Mouse (Mus musculus) ES-Bruce4 (cell line): ENCODE measurements around the gene Hist1h4n. TPM values are rescaled to one million over a fixed set of nuclear protein-coding genes. Genes with fewer than 3 reads are reported as not detected.
"Not testable (repeated sequence)": the region's sequence is repeated elsewhere in the genome, so short reads cannot be mapped to it uniquely, and the experiment has no call there.

ENCODE experiments used
- H3K27ac ChIP-seq: 2 replicates; pipeline ENCODE4 v1.5.1; 2012; ENCODE audit warnings: low read length, inconsistent platforms; ENCODE audit not compliant: insufficient read depth
- H3K27me3 ChIP-seq: 2 replicates; pipeline ENCODE4 v1.6.1; 2012; ENCODE audit warnings: mild to moderate bottlenecking, low read length, inconsistent platforms; ENCODE audit not compliant: control insufficient read depth, poor library complexity, insufficient read depth, severe bottlenecking
- H3K36me3 ChIP-seq: 2 replicates; pipeline ENCODE4 v1.6.1; 2012; ENCODE audit warnings: inconsistent platforms, mild to moderate bottlenecking, low read length, moderate library complexity; ENCODE audit not compliant: control insufficient read depth, poor library complexity, insufficient read depth, severe bottlenecking
- H3K4me1 ChIP-seq: one replicate; pipeline ENCODE4 v1.8.1; 2011; ENCODE audit warnings: low read length; ENCODE audit not compliant: control insufficient read depth, insufficient read depth
- H3K4me3 ChIP-seq: 2 replicates; pipeline ENCODE4 v1.5.1; 2011; ENCODE audit warnings: low read depth, mild to moderate bottlenecking, low read length
- H3K9ac ChIP-seq: 2 replicates; pipeline ENCODE4 v1.6.1; 2012; ENCODE audit warnings: low read depth, mild to moderate bottlenecking, inconsistent platforms; ENCODE audit not compliant: poor library complexity, severe bottlenecking
- H3K9me3 ChIP-seq: replicated peaks from 2 replicates; pipeline ENCODE4 v1.6.1; 2012; ENCODE audit warnings: mild to moderate bottlenecking, low read length, inconsistent platforms; ENCODE audit not compliant: control insufficient read depth, poor library complexity, insufficient read depth, severe bottlenecking
- CTCF ChIP-seq: IDR thresholded peaks from one replicate; pipeline ENCODE4 v1.8.1; 2011; ENCODE audit warnings: low read depth, low read length
- EP300 ChIP-seq: IDR thresholded peaks from 2 replicates; pipeline ENCODE4 v1.6.1; 2011; ENCODE audit warnings: low read depth, low read length; ENCODE audit not compliant: insufficient read depth
- POLR2A ChIP-seq: IDR thresholded peaks from one replicate; pipeline ENCODE4 v1.8.1; 2011; ENCODE audit warnings: low read length; ENCODE audit not compliant: insufficient read depth
- polyA plus RNA-seq: library from polyadenylated mRNA; stranded (reverse); fragments of >200 nt; gene quantifications from 2 replicates; pipeline ENCODE4 v1.2.4, GENCODE M21; 2011; ENCODE audit warnings: low read depth; ENCODE audit not compliant: missing spikeins, insufficient read depth, insufficient read length

Gene Hist1h4n
- polyA plus RNA-seq, 1 experiment = 26.2 TPM

GRCm38 (mm10) chr13:21852215-21852945 is 20.4 kb upstream of the Hist1h4n start:
- H3K27ac ChIP-seq = no peak overlapping the region
- H3K4me1 ChIP-seq = no peaks in the 10 kb centered on the region
- TF ChIP-seq POLR2A = no peak
- H3K27me3 ChIP-seq = no peaks in the 10 kb centered on the region
- no peaks in the 10 kb centered on the region for H3K9me3 ChIP-seq
- H3K36me3 ChIP-seq = no peaks in the 10 kb centered on the region
- H3K9ac ChIP-seq = no peak overlapping the region
- no peak overlapping the region for H3K4me3 ChIP-seq

DNA sequence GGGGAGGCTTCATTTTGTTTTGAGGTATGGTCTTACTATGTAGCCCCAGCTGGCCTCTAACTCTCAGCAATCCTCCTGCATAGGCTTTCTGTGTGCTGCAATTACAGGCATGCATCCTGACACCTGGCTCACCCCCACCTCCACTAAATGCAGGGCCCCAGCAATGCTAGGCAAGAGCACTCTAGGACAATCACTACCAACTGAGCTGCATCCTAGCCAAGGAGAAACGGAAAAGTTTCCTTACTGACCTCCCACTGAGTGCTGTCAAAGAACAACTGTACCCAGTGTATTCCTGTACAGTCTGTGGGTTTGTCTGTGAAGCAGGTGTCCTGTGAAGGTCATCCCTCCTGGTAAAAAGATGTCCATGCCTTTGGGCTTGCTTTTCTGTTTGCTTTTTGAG is 18.7 kb upstream of the Hist1h4n start:
- not testable (repeated sequence) for H3K9me3 ChIP-seq, H3K4me3 ChIP-seq, H3K4me1 ChIP-seq, H3K27ac ChIP-seq, H3K36me3 ChIP-seq, H3K9ac ChIP-seq, H3K27me3 ChIP-seq

DNA sequence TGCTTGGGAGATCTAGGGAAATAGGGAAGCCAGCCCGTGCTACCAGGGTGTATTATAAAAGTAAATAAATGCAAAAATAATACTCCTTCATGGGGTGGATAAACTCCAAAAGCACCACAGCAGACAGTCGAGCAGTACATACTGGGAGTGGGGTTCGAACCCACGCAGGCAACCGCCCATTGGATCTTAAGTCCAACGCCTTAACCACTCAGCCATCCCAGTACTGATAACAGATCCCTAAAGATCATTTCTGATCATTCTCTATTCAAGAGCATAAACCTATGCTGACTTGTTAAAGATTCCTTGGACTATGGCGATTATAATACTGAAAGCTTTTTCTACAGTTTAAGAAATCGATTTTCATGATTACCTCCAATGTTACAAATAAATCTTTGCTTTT is 15.9 kb upstream of the Hist1h4n start:
- no peaks in the 10 kb centered on the region for H3K4me1 ChIP-seq
- no peaks in the 10 kb centered on the region for H3K9me3 ChIP-seq
- no peaks in the 10 kb centered on the region for H3K27me3 ChIP-seq
- no peak overlapping the region for H3K27ac ChIP-seq
- H3K9ac ChIP-seq = no peak overlapping the region
- H3K4me3 ChIP-seq = no peak overlapping the region
- H3K36me3 ChIP-seq = no peaks in the 10 kb centered on the region
- TF ChIP-seq CTCF (no peak), POLR2A (no peak), EP300 (no peak)

- not testable (repeated sequence) for H3K4me3 ChIP-seq, H3K9ac ChIP-seq, H3K9me3 ChIP-seq, H3K36me3 ChIP-seq, H3K27ac ChIP-seq, H3K27me3 ChIP-seq, H3K4me1 ChIP-seq
These were observed 14.4 kb upstream of the Hist1h4n start for GRCm38 (mm10) chr13:21846356-21846755.

DNA sequence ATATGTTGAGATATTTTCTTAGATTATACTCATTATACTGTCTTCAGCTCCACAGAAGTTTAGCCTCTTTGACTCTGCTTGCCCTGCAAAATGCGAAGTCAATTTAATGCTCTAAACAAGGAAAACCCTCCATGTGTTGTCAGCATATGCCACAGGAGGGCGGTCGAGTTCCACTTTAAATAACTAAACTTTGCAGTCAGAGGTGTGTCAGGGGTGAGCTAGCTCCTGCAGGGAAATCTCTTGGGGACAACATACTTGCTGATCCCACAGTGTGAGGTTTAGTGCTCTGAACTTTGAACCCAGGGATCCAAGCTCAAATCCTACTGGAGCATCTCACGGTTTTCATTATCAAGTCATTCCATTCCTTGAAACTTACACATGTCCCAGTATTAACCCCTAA is 8.5 kb upstream of the Hist1h4n start:
- not testable (repeated sequence) for H3K27me3 ChIP-seq, H3K27ac ChIP-seq, H3K9ac ChIP-seq, H3K4me3 ChIP-seq, H3K9me3 ChIP-seq, H3K4me1 ChIP-seq, H3K36me3 ChIP-seq

- H3K27ac ChIP-seq, H3K4me3 ChIP-seq, H3K9ac ChIP-seq, H3K36me3 ChIP-seq, H3K4me1 ChIP-seq, H3K27me3 ChIP-seq, H3K9me3 ChIP-seq: not testable (repeated sequence)
These were observed 1.5 kb upstream of the Hist1h4n start, which contains the start of the genes Hist1h2ap and Hist1h2br for GRCm38 (mm10) chr13:21833461-21833860. Hist1h2ap (minus strand) TSS chr13:21833507. Hist1h2br (plus strand) TSS chr13:21833743.

- Histone ChIP-seq H3K9me3 (no peaks in the 10 kb centered on the region), H3K27ac (no peak overlapping the region), H3K27me3 (no peaks in the 10 kb centered on the region), H3K4me1 (peaks cover 3% of the 10 kb centered on the region), H3K4me3 (no peak overlapping the region), H3K36me3 (no peaks in the 10 kb centered on the region), H3K9ac (peak overlapping the region; percentile 18; the same call in 1 of the 2 replicates)
- no peak for TF ChIP-seq POLR2A
- TF ChIP-seq EP300 = no peak
- no peak for TF ChIP-seq CTCF
These were observed 1.7 kb downstream of the Hist1h4n start for GRCm38 (mm10) chr13:21830344-21830743.
